Mouse (Mus musculus): ENCODE measurements at regions not wholly inside any gene's neighbourhood (a gene's known extent, or its start where the extent isn't known, plus 50 kb on each side); places are given as distances from the start of the nearest gene placed in this dataset.

DNA sequence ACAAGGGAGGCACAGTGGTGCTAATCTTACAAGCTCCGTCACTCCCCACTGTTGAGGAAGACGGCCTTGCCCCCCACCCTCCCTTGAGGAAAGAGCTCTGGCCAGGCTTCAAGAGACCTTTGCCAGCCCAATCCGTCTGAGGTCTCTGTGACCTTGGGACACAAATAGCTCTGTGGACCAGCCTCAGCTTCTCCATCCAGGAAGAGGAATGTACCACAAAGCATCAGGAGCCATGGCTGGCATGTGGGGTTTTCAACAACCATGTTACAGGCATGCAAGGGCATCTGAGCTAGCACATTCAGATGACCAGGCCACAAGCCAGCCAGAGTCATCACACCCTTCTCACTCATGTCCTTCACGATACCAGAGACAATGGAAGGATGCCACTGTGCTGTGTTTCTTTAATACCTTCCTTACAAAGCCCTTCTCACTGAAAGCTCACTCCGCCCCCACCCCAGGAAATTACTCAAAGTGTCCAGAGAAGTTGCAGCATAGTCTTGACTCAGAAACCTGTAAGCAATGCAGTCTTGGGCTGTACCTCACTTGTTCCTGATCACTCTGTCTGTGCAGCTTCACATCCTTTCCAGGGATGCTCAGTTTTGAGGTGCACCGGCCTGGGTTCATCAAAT, 148.8 kb upstream of the Rreb1 start:
- ATAC-seq (ENCODE audit: insufficient read depth) (no peak), DNase-seq (ENCODE audit: low read depth in 3 of 3, low spot score in 3 of 3) (no peak)
- Histone ChIP-seq H3K4me3 (ENCODE audit: insufficient read depth in 1 of 2, low read depth in 2 of 2, low read length in 2 of 2) (no peak overlapping the region), H3K27me3 (ENCODE audit: control insufficient read depth, insufficient read depth, low read length) (no peaks in the 10 kb centered on the region), H3K27ac (no peak overlapping the region), H3K4me1 (replicated peaks; ENCODE audit: control insufficient read depth in 2 of 2, insufficient read depth in 2 of 2, low read length in 1 of 2) (peaks cover 0 to 6% of the 10 kb centered on the region in 2 experiments; a peak in 1 of 4 replicates), H3K36me3 (replicated peaks; ENCODE audit: control insufficient read depth, insufficient read depth, low read depth) (no peaks in the 10 kb centered on the region), H3K9ac (replicated peaks) (no peak overlapping the region), H3K4me2 (ENCODE audit: low read depth) (no peak overlapping the region), H3K9me3 (ENCODE audit: control insufficient read depth, low read length) (no peaks in the 10 kb centered on the region; the same call in 1 of the 2 replicates)
- 60% methylated on average over 6 of the region's 6 CpGs for WGBS (ENCODE audit: insufficient replicate concordance)
- TF ChIP-seq EP300 (IDR thresholded peaks at IDR 0.05; ENCODE audit: low read depth) = no peak
- TF ChIP-seq CTCF (IDR thresholded peaks at IDR 0.05; ENCODE audit: low read depth) = no peak

- 66% methylated on average over 5 of the region's 5 CpGs for WGBS (ENCODE audit: insufficient replicate concordance)
- no peak for ATAC-seq (ENCODE audit: insufficient read depth)
- Histone ChIP-seq H3K9ac (replicated peaks) (no peak overlapping the region), H3K27me3 (ENCODE audit: control insufficient read depth, insufficient read depth, low read length) (no peaks in the 10 kb centered on the region), H3K27ac (no peak overlapping the region), H3K36me3 (replicated peaks; ENCODE audit: control insufficient read depth, insufficient read depth, low read depth) (no peaks in the 10 kb centered on the region), H3K4me2 (ENCODE audit: low read depth) (no peak overlapping the region), H3K4me3 (ENCODE audit: insufficient read depth in 1 of 2, low read depth in 2 of 2, low read length in 2 of 2) (no peak overlapping the region), H3K4me1 (replicated peaks; ENCODE audit: control insufficient read depth in 2 of 2, insufficient read depth in 2 of 2, low read length in 1 of 2) (0 out of 4 replicates have a peak, but pooled peaks cover 0 to 1% of the 10 kb centered on the region in 2 experiments), H3K9me3 (ENCODE audit: control insufficient read depth, low read length) (no peaks in the 10 kb centered on the region; the same call in 1 of the 2 replicates)
- no peak for TF ChIP-seq EP300 (IDR thresholded peaks at IDR 0.05; ENCODE audit: low read depth)
- no peak for TF ChIP-seq CTCF (IDR thresholded peaks at IDR 0.05; ENCODE audit: low read depth)
- no peak for DNase-seq (ENCODE audit: low read depth in 3 of 3, low spot score in 3 of 3)
These were observed 145.3 kb upstream of the Rreb1 start for GRCm38 (mm10) chr13:37632835-37633440.

DNA sequence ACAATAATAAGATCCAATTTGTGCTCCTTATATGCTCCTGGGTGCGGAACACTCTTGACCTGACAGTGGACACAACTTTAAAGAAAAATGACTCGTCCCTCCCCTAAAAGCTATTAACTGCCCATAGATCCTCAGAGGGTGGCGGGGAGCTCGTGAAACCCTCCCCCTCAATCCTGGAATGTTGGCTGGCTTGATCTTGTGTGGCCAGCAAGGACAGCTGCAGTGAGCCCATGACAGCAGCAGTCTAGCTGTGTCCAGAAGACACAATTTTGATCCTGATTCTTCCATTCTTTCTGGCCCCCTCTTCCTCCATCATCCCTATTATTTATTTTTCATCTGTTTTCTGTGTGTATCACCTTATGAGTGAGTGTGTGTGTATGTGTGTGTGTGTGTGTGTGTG, 141.8 kb upstream of the Rreb1 start:
- 0 out of 4 replicates have a peak, but pooled peaks cover 0 to 1% of the 10 kb centered on the region in 2 experiments for H3K4me1 ChIP-seq (replicated peaks; ENCODE audit: control insufficient read depth in 2 of 2, insufficient read depth in 2 of 2, low read length in 1 of 2)
- H3K27ac ChIP-seq = no peak overlapping the region
- TF ChIP-seq CTCF (IDR thresholded peaks at IDR 0.05; ENCODE audit: low read depth) = no peak
- no peak for TF ChIP-seq EP300 (IDR thresholded peaks at IDR 0.05; ENCODE audit: low read depth)
- H3K4me2 ChIP-seq (ENCODE audit: low read depth) = no peak overlapping the region
- H3K27me3 ChIP-seq (ENCODE audit: control insufficient read depth, insufficient read depth, low read length) = no peaks in the 10 kb centered on the region
- DNase-seq (ENCODE audit: low read depth in 3 of 3, low spot score in 3 of 3) (no peak), ATAC-seq (ENCODE audit: insufficient read depth) (no peak)
- WGBS (ENCODE audit: insufficient replicate concordance) = 57% methylated on average over 4 of the region's 4 CpGs
- no peaks in the 10 kb centered on the region for H3K36me3 ChIP-seq (replicated peaks; ENCODE audit: control insufficient read depth, insufficient read depth, low read depth)
- H3K4me3 ChIP-seq (ENCODE audit: insufficient read depth in 1 of 2, low read depth in 2 of 2, low read length in 2 of 2) = no peak overlapping the region
- H3K9ac ChIP-seq (replicated peaks) = no peak overlapping the region
- no peaks in the 10 kb centered on the region; the same call in 1 of the 2 replicates for H3K9me3 ChIP-seq (ENCODE audit: control insufficient read depth, low read length)

DNA sequence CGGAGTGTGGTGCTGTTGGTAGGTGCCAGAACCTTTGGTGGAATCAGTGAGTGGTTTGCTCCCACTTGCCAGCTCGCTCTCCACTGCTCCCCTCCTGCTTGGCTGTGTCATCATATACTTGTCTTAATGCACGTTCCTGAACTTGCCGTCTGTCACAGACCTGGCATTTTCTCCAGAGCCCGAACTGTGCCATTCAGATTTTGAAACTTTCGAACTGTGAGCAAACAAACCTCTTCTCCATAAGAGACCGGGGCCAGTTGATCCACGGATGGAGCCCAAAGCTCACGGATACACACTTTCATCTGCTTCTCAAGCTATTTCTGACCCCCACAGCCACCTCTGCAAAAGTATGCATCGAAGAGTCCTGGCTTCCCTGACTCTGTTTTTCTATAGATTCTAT, 141.0 kb upstream of the Rreb1 start:
- Histone ChIP-seq H3K9me3 (ENCODE audit: control insufficient read depth, low read length) (no peaks in the 10 kb centered on the region; the same call in 1 of the 2 replicates), H3K27me3 (ENCODE audit: control insufficient read depth, insufficient read depth, low read length) (no peaks in the 10 kb centered on the region), H3K9ac (replicated peaks) (no peak overlapping the region), H3K27ac (no peak overlapping the region), H3K4me2 (ENCODE audit: low read depth) (no peak overlapping the region), H3K4me1 (replicated peaks; ENCODE audit: control insufficient read depth in 2 of 2, insufficient read depth in 2 of 2, low read length in 1 of 2) (peaks cover 0 to 4% of the 10 kb centered on the region in 2 experiments; a peak in 1 of 4 replicates), H3K4me3 (ENCODE audit: insufficient read depth in 1 of 2, low read depth in 2 of 2, low read length in 2 of 2) (no peak overlapping the region), H3K36me3 (replicated peaks; ENCODE audit: control insufficient read depth, insufficient read depth, low read depth) (no peaks in the 10 kb centered on the region)
- ATAC-seq (ENCODE audit: insufficient read depth) (no peak), DNase-seq (ENCODE audit: low read depth in 3 of 3, low spot score in 3 of 3) (no peak)
- TF ChIP-seq EP300 (IDR thresholded peaks at IDR 0.05; ENCODE audit: low read depth) (no peak), CTCF (IDR thresholded peaks at IDR 0.05; ENCODE audit: low read depth) (no peak)
- 67% methylated on average over 10 of the region's 10 CpGs for WGBS (ENCODE audit: insufficient replicate concordance)

- H3K9me3 ChIP-seq (ENCODE audit: control insufficient read depth, low read length) = no peaks in the 10 kb centered on the region
- H3K9ac ChIP-seq (replicated peaks) = no peak overlapping the region
- no peaks in the 10 kb centered on the region for H3K36me3 ChIP-seq (replicated peaks; ENCODE audit: control insufficient read depth, insufficient read depth, low read depth)
- H3K4me2 ChIP-seq (ENCODE audit: low read depth) = no peak overlapping the region
- 65% methylated on average over 8 of the region's 8 CpGs for WGBS (ENCODE audit: insufficient replicate concordance)
- ATAC-seq (ENCODE audit: insufficient read depth) (no peak), DNase-seq (ENCODE audit: low read depth in 3 of 3, low spot score in 3 of 3) (no peak)
- peaks cover 0 to 4% of the 10 kb centered on the region in 2 experiments; a peak in 1 of 4 replicates for H3K4me1 ChIP-seq (replicated peaks; ENCODE audit: control insufficient read depth in 2 of 2, insufficient read depth in 2 of 2, low read length in 1 of 2)
- H3K27ac ChIP-seq = no peak overlapping the region
- TF ChIP-seq EP300 (IDR thresholded peaks at IDR 0.05; ENCODE audit: low read depth) (no peak), CTCF (IDR thresholded peaks at IDR 0.05; ENCODE audit: low read depth) (no peak)
- no peak overlapping the region for H3K4me3 ChIP-seq (ENCODE audit: insufficient read depth in 1 of 2, low read depth in 2 of 2, low read length in 2 of 2)
- H3K27me3 ChIP-seq (ENCODE audit: control insufficient read depth, insufficient read depth, low read length) = no peaks in the 10 kb centered on the region
These were observed 140.1 kb upstream of the Rreb1 start for GRCm38 (mm10) chr13:37638071-37638511.

All from liver, embryonic 14.5 days (tissue).